Mouse (Mus musculus) large intestine, adult 2 months (tissue): ENCODE data around the gene Park7. TPM values are rescaled to one million over a fixed set of nuclear protein-coding genes. Genes with fewer than 3 reads are reported as not detected.

ENCODE experiments used
- DNase-seq: peaks from one replicate; pipeline ENCODE4 v3.0.0-alpha.2; 2012; ENCODE audit warnings: low read depth, low spot score
- WGBS: fragments of 180-500 bp; shearing (Covaris S2); methylation state at CpG from one replicate; pipeline ENCODE4 v1.1.7; 2018; 5-methylcytosine and 5-hydroxymethylcytosine counted together
- polyA plus RNA-seq: library from polyadenylated mRNA; depleted of rRNA; stranded (reverse); fragments of >200 nt; gene quantifications from 2 replicates; pipeline ENCODE4 v1.2.3, GENCODE M21; 2012; rRNA removed

The Park7 gene
- polyA plus RNA-seq, 1 experiment, result 128 TPM

DNA sequence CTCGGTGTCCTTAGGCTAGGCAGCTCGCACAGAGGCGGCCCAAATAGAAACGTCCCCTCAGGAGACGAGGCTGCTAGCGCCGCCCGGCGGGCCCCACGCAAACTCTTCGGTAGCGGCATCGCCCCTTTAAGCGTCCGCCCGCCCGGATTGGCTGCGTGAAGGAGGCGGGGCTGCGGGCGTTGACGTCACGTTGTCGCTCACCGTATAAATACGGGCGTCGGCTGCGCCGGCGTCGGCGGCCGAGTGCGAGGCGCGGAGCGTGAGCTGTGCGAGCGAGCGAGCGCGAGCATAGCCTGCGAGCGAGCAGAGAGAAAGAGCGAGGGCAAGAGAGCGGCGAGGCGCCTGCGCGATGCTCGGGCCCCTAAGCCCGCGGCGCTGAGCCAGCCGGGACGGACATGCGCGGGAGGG is 59.4 kb downstream of the Park7 start:
- whole genome bisulfite sequencing, result 1% methylated on average over 59 of the region's 59 CpGs
- DNase-seq, result peak; percentile 76

DNA sequence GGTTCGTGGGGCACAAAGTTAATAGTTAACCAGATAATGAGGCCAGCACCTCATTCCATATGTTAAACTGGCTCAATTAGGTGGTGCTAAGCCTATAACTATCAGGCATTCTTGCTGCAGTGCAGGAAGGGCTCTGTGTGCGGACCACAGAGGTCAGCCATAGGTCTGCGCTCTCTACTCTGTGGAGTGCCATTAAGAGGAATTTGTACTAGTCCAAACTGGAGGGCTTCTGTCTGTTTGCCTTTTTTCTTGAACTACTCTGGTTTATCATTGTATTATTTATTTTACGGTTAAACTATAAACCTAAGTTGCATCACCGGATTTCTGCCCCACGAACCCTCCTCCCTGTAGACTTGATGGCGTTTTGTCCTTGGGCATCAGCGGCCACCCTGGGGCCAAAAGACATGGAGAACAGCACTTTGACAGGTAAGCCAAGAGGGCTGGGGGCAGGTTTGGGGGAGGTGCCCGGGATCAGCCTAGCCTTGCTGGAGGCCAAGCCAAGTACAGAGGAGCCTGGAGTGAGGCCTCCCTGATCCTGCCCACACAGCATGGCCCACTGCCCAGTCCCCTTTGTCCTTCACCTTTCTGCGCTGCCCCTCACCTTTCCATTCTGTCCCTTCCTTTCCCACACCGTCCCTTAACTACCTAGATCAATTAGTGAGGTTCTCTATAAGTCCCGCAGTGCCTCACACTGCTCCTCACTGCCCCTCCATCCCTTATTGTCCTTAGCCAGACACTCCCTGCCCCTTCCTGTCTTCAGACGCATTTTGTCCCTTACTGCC is 60.4 kb downstream of the Park7 start, which contains the start of gene Errfi1:
Errfi1 (plus strand) TSS at position 240 of the 782 bp plus-strand sequence.
- 35% methylated on average over 13 of the region's 13 CpGs for WGBS
- DNase-seq, result peak; percentile 76

DNA sequence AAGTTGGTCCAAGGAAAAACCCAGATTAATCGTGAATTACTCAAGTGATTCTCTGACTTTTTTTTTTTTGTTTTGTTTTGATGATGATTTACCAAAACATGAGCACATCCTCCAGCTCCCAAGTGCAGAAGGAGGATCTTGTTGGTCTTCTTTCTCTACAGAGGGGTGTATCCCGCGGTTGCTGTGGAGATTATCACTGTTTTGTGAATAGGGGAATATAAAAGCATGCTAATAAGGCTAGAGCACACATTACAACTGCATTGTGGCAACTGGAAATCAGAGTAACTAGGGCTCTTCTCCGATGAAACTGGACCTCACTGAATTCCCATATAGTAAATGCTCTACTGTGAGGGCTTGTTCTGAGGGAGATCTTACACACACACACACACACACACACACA is 61.8 kb downstream of the Park7 start:
- 33% methylated on average over 4 of the region's 4 CpGs for WGBS

GRCm38 (mm10) chr4:150852045-150852444 is 62.2 kb downstream of the Park7 start:
- 42% methylated on average over 8 of the region's 8 CpGs for WGBS
- no peak for DNase-seq

More for the DNA sequence above, 61.8 kb downstream of the Park7 start:
- peak; percentile 91 for DNase-seq

DNA sequence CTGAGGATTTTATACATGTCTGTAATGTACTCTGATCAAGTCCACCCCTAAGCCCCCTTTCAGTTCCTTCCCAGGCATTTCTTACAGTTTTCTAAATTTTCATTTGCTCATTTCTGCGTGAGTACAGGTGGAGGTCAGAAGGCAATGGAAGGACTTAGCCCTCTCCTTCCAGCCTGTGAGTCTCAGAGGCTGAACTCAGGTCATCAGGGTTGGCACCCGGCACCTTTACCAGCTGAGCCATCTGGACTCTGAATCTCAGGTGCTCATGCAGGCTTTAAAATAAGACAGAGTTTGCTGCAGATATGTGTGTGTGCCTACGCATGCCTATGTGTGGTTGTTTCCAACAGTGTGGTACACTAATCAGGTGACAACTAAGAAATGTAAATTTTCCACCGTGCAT is 63.3 kb downstream of the Park7 start:
- 55% methylated on average over 4 of the region's 4 CpGs for WGBS
- no peak for DNase-seq

DNA sequence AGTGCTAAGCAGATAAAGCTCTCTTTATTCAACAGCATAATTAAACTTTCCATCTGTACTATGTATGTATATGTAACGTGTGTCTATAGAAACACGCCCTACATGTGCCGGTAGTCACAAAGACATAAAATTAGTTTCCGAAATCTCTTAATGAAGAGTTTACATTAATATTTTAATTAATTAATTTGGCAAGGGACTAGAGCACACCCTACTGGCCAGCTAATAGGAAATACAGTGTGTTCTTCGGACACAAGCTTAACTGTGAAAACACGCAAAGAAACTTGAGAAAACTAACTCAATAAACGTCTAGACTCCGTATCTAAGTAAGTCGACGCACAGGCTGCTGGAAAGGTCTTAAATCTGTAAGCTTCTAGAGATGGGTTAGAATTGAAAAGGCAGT is 64.3 kb downstream of the Park7 start:
- no peak for DNase-seq
- 40% methylated on average over 10 of the region's 10 CpGs for WGBS

Other genes with a start within 250 kb of the Park7 start
- gene Errfi1, start 60.5 kb downstream of the Park7 start, polyA plus RNA-seq, result 13.4 and 29.4 TPM in 2 replicates
- gene Tnfrsf9, start 125 bp upstream of the Park7 start, polyA plus RNA-seq, result 1.3 and 1.8 TPM in 2 replicates
- gene Uts2, start 82.7 kb upstream of the Park7 start, polyA plus RNA-seq, result not detected in 2 replicates
- 1.8 and 2.2 TPM in 2 replicates for gene Per3, start 130.2 kb upstream of the Park7 start, polyA plus RNA-seq
- 54.0 and 61.4 TPM in 2 replicates for gene Vamp3, start 143.5 kb upstream of the Park7 start, polyA plus RNA-seq
- not detected in 2 replicates for gene Gm13090, start 175.1 kb upstream of the Park7 start, polyA plus RNA-seq